Mouse (Mus musculus): Measurements from ENCODE around the gene Slc22a27. TPM values are rescaled to one million over a fixed set of nuclear protein-coding genes. Genes with fewer than 3 reads are reported as not detected.

Gene Slc22a27
- not detected for polyA plus RNA-seq (2012; fragmentation: generic; extraction: Trizol)

DNA sequence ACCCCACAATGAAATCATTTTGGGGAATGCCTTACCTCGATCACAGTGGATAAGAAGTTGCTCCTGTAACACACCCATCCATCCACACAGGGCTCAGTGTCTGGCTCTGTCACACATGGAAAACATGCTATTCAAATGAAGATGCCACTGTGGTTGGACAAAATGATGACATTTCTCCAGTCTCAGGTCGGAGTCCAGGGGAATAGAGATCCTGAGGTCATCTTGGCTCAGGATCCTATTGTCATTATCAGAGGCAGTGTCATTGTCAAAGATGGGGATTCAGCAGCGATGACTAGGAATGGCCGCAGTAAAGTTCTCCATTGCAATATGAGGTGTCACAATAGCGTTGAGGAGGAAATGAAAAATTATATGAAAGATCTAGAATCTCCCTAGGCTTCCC is at the start of gene Slc22a27:
Slc22a27 (minus strand) TSS at position 101 of the 400 bp plus-strand sequence.

Other genes starting within 250 kb of the Slc22a27 start
- gene Slc22a26, start 163.4 kb downstream of the Slc22a27 start, polyA plus RNA-seq (2012; fragmentation: generic; extraction: Trizol) = not detected
- gene Slc22a28, start 166.0 kb upstream of the Slc22a27 start, polyA plus RNA-seq (2012; fragmentation: generic; extraction: Trizol) = not detected